Mouse (Mus musculus) heart, embryonic 13.5 days (tissue): ENCODE results near the gene Rnf148. TPM values are rescaled to one million over a fixed set of nuclear protein-coding genes. Genes with fewer than 3 reads are reported as not detected.

Experiments
- polyA plus RNA-seq: library from polyadenylated mRNA; unstranded; fragments of >200 nt; fragmentation: Nextera tagmentation; extraction: Ambion mirVana; gene quantifications from 2 replicates; pipeline ENCODE4 v1.2.1, GENCODE M21; 2015

The Rnf148 gene
- polyA plus RNA-seq, 1 experiment from 2014 or later = not detected

Other genes with a start within 250 kb of the Rnf148 start
- not detected in 2 replicates for gene Rnf133, start 4.8 kb downstream of the Rnf148 start, polyA plus RNA-seq
- gene Cadps2, start 184.3 kb upstream of the Rnf148 start, polyA plus RNA-seq = 0.78 and 1.1 TPM in 2 replicates